Mouse (Mus musculus): Measurements from ENCODE around the gene Filip1. TPM values are rescaled to one million over a fixed set of nuclear protein-coding genes. Genes with fewer than 3 reads are reported as not detected.
A peak's percentile ranks its signal among the peaks of the same experiment; 100 is the strongest.

Gene Filip1
- polyA plus RNA-seq, 1 experiment from 2014 or later: 1.8 TPM

- 30% methylated on average over 2 of the region's 2 CpGs for WGBS
- peaks cover 4% of the 10 kb centered on the region; the same call in 1 of the 2 replicates for H3K4me1 ChIP-seq (replicated peaks; ENCODE audit: control insufficient read depth, insufficient read depth, low read length)
- H3K4me2 ChIP-seq: no peak overlapping the region
- no peaks in the 10 kb centered on the region for H3K9me3 ChIP-seq (ENCODE audit: control insufficient read depth, low read length)
- ATAC-seq (replicated peaks; ENCODE audit: low FRiP score): peak; percentile 97
- H3K27ac ChIP-seq (ENCODE audit: low read depth, low read length): no peak overlapping the region
- H3K36me3 ChIP-seq (ENCODE audit: control insufficient read depth, insufficient read depth, low read length): no peaks in the 10 kb centered on the region
- no peak overlapping the region for H3K9ac ChIP-seq (ENCODE audit: low read depth, low read length)
- no peak for DNase-seq (ENCODE audit: low spot score)
- H3K27me3 ChIP-seq (replicated peaks; ENCODE audit: control insufficient read depth, insufficient read depth, low read length): no peaks in the 10 kb centered on the region
- no peak overlapping the region for H3K4me3 ChIP-seq (ENCODE audit: low read depth, low read length)
Measured at GRCm38 (mm10) chr9:79947973-79948372, 64.7 kb downstream of the Filip1 start.

DNA sequence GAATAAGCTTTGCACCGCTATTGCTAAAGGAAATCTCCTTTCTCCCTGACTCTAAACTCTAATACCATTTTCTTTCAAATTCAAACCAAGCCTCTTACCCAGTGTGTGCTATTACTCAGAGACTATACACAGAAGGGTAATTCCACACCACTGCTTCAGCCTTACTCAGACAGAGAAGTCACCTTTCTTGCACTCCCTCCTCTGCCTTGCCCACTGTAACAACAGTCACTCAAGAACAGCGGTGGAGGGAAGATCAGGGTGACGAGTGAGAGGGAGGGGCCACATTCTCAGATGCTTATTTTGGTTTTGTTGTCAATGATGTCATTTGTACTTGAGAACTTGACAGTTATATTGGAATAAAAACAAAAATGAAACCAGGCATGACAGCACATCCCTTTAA, 65.2 kb downstream of the Filip1 start:
- H3K4me1 ChIP-seq (replicated peaks; ENCODE audit: control insufficient read depth, insufficient read depth, low read length): peaks cover 4% of the 10 kb centered on the region; the same call in 1 of the 2 replicates
- H3K4me3 ChIP-seq (ENCODE audit: low read depth, low read length): no peak overlapping the region
- no peaks in the 10 kb centered on the region for H3K36me3 ChIP-seq (ENCODE audit: control insufficient read depth, insufficient read depth, low read length)
- no peaks in the 10 kb centered on the region for H3K9me3 ChIP-seq (ENCODE audit: control insufficient read depth, low read length)
- H3K27me3 ChIP-seq (replicated peaks; ENCODE audit: control insufficient read depth, insufficient read depth, low read length): no peaks in the 10 kb centered on the region
- DNase-seq (ENCODE audit: low spot score) (no peak), ATAC-seq (replicated peaks; ENCODE audit: low FRiP score) (peak; percentile 27; the same call in 1 of the 2 replicates)
- H3K4me2 ChIP-seq: no peak overlapping the region
- no peak overlapping the region for H3K9ac ChIP-seq (ENCODE audit: low read depth, low read length)
- H3K27ac ChIP-seq (ENCODE audit: low read depth, low read length): no peak overlapping the region
- 76% methylated on average over 3 of the region's 3 CpGs for WGBS

DNA sequence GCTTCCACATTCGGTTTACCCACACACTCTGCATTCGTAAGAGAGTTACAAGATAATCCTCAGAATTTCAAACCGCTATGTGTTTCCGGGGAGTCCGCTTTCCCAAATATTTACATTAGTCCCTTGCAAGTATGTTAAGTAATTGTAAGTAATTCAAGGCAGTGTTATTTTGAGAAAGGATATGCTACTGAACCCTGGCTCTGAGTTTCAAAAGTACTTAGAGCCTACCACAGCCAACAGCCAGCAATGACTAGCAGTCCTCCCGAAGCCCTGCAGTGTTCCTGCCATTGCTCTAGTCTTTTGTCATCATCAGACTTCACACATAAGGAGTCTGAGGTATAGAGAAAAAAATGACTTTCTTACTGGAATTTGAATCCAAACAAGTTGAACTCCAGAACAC, 67.8 kb downstream of the Filip1 start:
- ATAC-seq (replicated peaks; ENCODE audit: low FRiP score) (no peak), DNase-seq (ENCODE audit: low spot score) (no peak)
- Histone ChIP-seq H3K4me3 (ENCODE audit: low read depth, low read length) (no peak overlapping the region), H3K4me1 (replicated peaks; ENCODE audit: control insufficient read depth, insufficient read depth, low read length) (no peaks in the 10 kb centered on the region), H3K4me2 (no peak overlapping the region), H3K9me3 (ENCODE audit: control insufficient read depth, low read length) (no peaks in the 10 kb centered on the region), H3K9ac (ENCODE audit: low read depth, low read length) (no peak overlapping the region), H3K27ac (ENCODE audit: low read depth, low read length) (no peak overlapping the region), H3K27me3 (replicated peaks; ENCODE audit: control insufficient read depth, insufficient read depth, low read length) (no peaks in the 10 kb centered on the region), H3K36me3 (ENCODE audit: control insufficient read depth, insufficient read depth, low read length) (no peaks in the 10 kb centered on the region)
- 64% methylated on average over 6 of the region's 6 CpGs for WGBS

- WGBS: 65% methylated on average over 10 of the region's 10 CpGs
Measured at GRCm38 (mm10) chr9:79943986-79944385, 68.7 kb downstream of the Filip1 start.

DNA sequence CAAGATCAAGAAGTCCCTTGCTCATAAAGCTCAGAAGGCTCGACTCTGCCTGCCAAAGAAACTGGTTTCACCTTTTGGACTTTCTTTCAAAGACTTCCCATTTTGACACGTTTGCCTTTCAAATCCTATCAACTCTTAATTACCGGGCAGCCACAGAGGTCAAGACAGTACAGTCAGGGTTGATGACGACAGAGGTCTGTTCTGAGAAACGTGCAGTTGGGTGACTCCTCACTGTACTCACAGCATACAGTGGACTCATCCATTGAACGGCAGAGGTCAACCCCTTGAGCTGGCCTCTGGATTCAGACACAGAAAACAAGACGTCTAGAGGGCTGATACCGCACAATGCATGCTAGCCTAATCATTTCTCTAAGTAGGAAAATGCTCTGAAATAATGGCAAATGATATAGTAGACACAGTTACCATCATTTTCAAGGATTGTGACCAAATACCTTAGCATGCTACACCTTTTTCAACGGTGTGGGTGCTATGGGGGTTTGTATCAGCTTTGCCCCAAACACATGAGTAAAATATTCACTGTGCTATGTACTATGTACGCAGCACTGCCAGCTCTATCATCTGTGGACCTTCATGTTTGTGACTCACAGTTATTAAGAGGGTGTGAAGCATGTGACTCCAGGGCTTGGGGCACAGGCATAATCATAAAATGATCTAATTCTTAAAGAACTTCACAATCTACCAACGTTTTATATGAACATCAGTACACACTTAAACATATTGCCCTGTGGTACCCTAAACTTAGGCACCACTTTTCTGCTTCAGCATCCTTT, 74.0 kb downstream of the Filip1 start:
- no peak overlapping the region for H3K4me2 ChIP-seq
- no peak overlapping the region for H3K4me3 ChIP-seq (ENCODE audit: low read depth, low read length)
- no peak overlapping the region for H3K27ac ChIP-seq (ENCODE audit: low read depth, low read length)
- H3K9me3 ChIP-seq (ENCODE audit: control insufficient read depth, low read length): no peaks in the 10 kb centered on the region
- H3K27me3 ChIP-seq (replicated peaks; ENCODE audit: control insufficient read depth, insufficient read depth, low read length): no peaks in the 10 kb centered on the region
- H3K36me3 ChIP-seq (ENCODE audit: control insufficient read depth, insufficient read depth, low read length): no peaks in the 10 kb centered on the region
- 69% methylated on average over 11 of the region's 11 CpGs for WGBS
- DNase-seq (ENCODE audit: low spot score): no peak
- H3K4me1 ChIP-seq (replicated peaks; ENCODE audit: control insufficient read depth, insufficient read depth, low read length): no peaks in the 10 kb centered on the region
- no peak for ATAC-seq (replicated peaks; ENCODE audit: low FRiP score)
- H3K9ac ChIP-seq (ENCODE audit: low read depth, low read length): no peak overlapping the region

More at GRCm38 (mm10) chr9:79943986-79944385, 68.7 kb downstream of the Filip1 start:
- H3K4me3 ChIP-seq (ENCODE audit: low read depth, low read length): no peak overlapping the region
- no peak overlapping the region for H3K9ac ChIP-seq (ENCODE audit: low read depth, low read length)
- H3K27ac ChIP-seq (ENCODE audit: low read depth, low read length): no peak overlapping the region
- no peaks in the 10 kb centered on the region for H3K4me1 ChIP-seq (replicated peaks; ENCODE audit: control insufficient read depth, insufficient read depth, low read length)
- H3K27me3 ChIP-seq (replicated peaks; ENCODE audit: control insufficient read depth, insufficient read depth, low read length): no peaks in the 10 kb centered on the region
- H3K36me3 ChIP-seq (ENCODE audit: control insufficient read depth, insufficient read depth, low read length): no peaks in the 10 kb centered on the region
- DNase-seq (ENCODE audit: low spot score) (no peak), ATAC-seq (replicated peaks; ENCODE audit: low FRiP score) (no peak)
- H3K4me2 ChIP-seq: no peak overlapping the region
- H3K9me3 ChIP-seq (ENCODE audit: control insufficient read depth, low read length): no peaks in the 10 kb centered on the region

- Histone ChIP-seq H3K27me3 (replicated peaks; ENCODE audit: control insufficient read depth, insufficient read depth, low read length) (no peaks in the 10 kb centered on the region), H3K27ac (ENCODE audit: low read depth, low read length) (no peak overlapping the region), H3K9me3 (ENCODE audit: control insufficient read depth, low read length) (no peaks in the 10 kb centered on the region), H3K4me1 (replicated peaks; ENCODE audit: control insufficient read depth, insufficient read depth, low read length) (no peaks in the 10 kb centered on the region), H3K4me3 (ENCODE audit: low read depth, low read length) (no peak overlapping the region), H3K4me2 (no peak overlapping the region), H3K36me3 (ENCODE audit: control insufficient read depth, insufficient read depth, low read length) (no peaks in the 10 kb centered on the region), H3K9ac (ENCODE audit: low read depth, low read length) (no peak overlapping the region)
- ATAC-seq (replicated peaks; ENCODE audit: low FRiP score) (no peak), DNase-seq (ENCODE audit: low spot score) (no peak)
- WGBS: 85% methylated on average over 6 of the region's 6 CpGs
Measured at GRCm38 (mm10) chr9:79937570-79937969, 75.1 kb downstream of the Filip1 start.

- no peaks in the 10 kb centered on the region for H3K9me3 ChIP-seq (ENCODE audit: control insufficient read depth, low read length)
- no peaks in the 10 kb centered on the region for H3K4me1 ChIP-seq (replicated peaks; ENCODE audit: control insufficient read depth, insufficient read depth, low read length)
- no peaks in the 10 kb centered on the region for H3K36me3 ChIP-seq (ENCODE audit: control insufficient read depth, insufficient read depth, low read length)
- H3K9ac ChIP-seq (ENCODE audit: low read depth, low read length): no peak overlapping the region
- 74% methylated on average over 5 of the region's 5 CpGs for WGBS
- no peak for DNase-seq (ENCODE audit: low spot score)
- no peak overlapping the region for H3K4me2 ChIP-seq
- no peak overlapping the region for H3K4me3 ChIP-seq (ENCODE audit: low read depth, low read length)
- H3K27ac ChIP-seq (ENCODE audit: low read depth, low read length): no peak overlapping the region
- H3K27me3 ChIP-seq (replicated peaks; ENCODE audit: control insufficient read depth, insufficient read depth, low read length): no peaks in the 10 kb centered on the region
- no peak for ATAC-seq (replicated peaks; ENCODE audit: low FRiP score)
Measured at GRCm38 (mm10) chr9:79932578-79932977, 80.1 kb downstream of the Filip1 start.

DNA sequence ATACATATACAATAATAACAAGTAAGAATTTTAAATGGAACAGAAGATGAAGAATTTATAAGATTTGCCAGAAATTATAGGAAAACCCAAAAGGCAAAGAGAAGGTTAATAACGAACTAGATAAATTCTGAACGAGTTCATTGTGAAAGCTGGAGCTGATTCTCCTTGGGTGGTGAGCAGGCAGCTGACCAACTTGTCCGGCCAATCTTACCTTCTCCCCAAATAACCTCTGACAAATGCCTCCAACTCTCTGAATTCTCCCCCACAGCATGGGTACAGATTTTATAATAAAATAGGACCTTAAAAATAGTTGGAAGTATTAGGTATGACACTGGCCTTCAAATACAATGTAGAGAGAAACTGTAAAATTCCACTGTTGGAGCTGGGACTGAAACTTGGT, 84.6 kb downstream of the Filip1 start:
- H3K27ac ChIP-seq (ENCODE audit: low read depth, low read length): no peak overlapping the region
- H3K9ac ChIP-seq (ENCODE audit: low read depth, low read length): no peak overlapping the region
- ATAC-seq (replicated peaks; ENCODE audit: low FRiP score) (no peak), DNase-seq (ENCODE audit: low spot score) (no peak)
- H3K4me2 ChIP-seq: no peak overlapping the region
- no peaks in the 10 kb centered on the region for H3K9me3 ChIP-seq (ENCODE audit: control insufficient read depth, low read length)
- 87% methylated on average over 3 of the region's 3 CpGs for WGBS
- H3K36me3 ChIP-seq (ENCODE audit: control insufficient read depth, insufficient read depth, low read length): no peaks in the 10 kb centered on the region
- H3K27me3 ChIP-seq (replicated peaks; ENCODE audit: control insufficient read depth, insufficient read depth, low read length): no peaks in the 10 kb centered on the region
- H3K4me1 ChIP-seq (replicated peaks; ENCODE audit: control insufficient read depth, insufficient read depth, low read length): no peaks in the 10 kb centered on the region
- H3K4me3 ChIP-seq (ENCODE audit: low read depth, low read length): no peak overlapping the region

Data from liver, embryonic 11.5 days (tissue).